Mouse (Mus musculus) spleen, adult 12 weeks (tissue): ENCODE measurements around the gene Tesc.

Experiments used
- DNase-seq: peaks from one replicate; pipeline ENCODE4 v3.0.0; 2022; ENCODE audit warnings: low spot score

Tesc gene

DNA sequence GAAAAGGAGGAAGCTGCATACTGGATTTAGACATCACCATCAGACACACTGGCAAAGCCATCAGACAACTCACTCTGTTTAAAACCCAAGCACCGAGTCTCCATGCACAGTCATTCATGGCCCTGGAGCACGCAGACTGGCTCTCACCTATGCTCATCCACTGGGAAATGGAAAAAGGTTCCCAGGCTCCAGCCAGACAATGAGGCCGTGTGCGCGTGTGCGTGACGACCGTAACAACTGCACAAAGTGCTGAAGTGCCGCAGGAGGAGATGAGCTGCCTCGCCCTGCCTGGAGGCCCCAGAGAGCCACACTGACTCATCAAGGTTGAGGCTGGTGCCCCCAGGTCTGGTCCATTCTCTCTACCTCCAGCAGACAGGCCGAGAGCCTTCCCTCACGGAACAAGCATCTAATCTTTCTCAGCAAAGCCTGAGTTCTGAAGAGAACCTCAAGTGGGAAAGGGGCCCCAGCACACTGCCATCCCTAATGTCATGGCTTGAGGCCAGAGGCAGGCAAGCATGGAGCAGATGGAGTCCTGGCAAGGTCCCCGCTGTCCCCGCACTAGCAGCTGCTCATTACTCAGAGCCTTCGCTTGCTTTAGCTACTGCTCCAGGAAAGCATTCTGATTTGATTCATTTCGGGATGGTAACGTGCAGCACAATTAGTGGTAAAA lies 80.7 kb downstream of the Tesc start:
- DNase-seq: no peak

DNA sequence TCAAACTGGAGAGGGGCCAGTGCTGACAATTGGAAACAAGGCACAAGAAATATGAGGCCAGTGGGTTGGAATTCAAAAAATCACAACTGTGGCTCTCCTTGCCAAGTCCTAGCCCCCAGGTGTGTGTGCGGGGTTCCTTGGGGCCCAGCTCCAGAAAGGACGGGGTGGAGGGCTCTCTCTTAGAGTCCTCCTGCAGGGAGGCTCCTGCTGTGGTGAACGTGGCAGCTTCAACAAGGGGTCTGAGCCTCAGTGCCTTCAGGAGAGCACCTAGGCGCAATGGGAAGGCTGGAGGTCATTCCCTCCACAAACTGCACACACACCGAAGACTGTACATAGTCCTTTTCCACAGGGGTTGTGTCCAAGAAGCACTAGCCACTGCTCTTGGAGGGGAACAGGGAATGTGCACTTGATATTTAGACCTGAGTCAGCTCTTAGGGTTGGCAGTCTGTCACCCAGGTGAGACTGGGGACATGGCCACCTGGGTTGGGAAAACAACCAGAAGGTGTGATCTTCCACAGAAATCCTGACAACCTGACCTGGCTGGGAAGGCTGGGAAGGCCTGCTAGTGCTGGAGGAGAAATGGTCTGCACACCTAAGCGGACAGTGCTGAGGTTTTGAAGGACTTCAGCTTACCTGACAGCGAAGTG lies 81.4 kb downstream of the Tesc start:
- no peak for DNase-seq
